Mouse (Mus musculus): Measurements from ENCODE around the gene Krt33a. TPM values are rescaled to one million over a fixed set of nuclear protein-coding genes. Genes with fewer than 3 reads are reported as not detected.
A peak's percentile ranks its signal among the peaks of the same experiment; 100 is the strongest.

Krt33a gene
- polyA plus RNA-seq, 1 experiment from 2014 or later: not detected

DNA sequence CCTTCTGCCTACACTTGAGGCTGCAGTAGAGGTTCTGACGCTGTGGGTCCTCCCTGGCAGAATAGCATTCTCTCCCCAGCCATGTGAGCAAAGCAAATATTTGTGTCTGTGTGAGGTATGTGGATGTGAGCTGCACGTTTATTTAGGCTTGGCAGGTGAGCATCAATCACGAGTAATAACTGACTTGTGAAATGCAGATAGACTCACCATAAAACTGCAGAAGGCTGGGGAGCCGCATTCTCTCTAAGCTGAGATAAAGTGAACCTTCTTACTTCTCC lies 21.7 kb downstream of the Krt33a start:
- Histone ChIP-seq H3K27me3 (ENCODE audit: control insufficient read depth, insufficient read depth, low read length) (no peaks in the 10 kb centered on the region), H3K4me3 (ENCODE audit: low read depth, low read length) (no peak overlapping the region), H3K27ac (ENCODE audit: low read depth, low read length) (no peak overlapping the region), H3K9ac (ENCODE audit: low read depth, low read length) (no peak overlapping the region), H3K4me1 (replicated peaks; ENCODE audit: control insufficient read depth, insufficient read depth, low read length) (no peaks in the 10 kb centered on the region), H3K4me2 (replicated peaks; ENCODE audit: low read depth, low read length) (no peak overlapping the region), H3K9me3 (ENCODE audit: control insufficient read depth, low read length) (no peaks in the 10 kb centered on the region), H3K36me3 (ENCODE audit: control insufficient read depth, insufficient read depth, low read length) (no peaks in the 10 kb centered on the region)
- 63% methylated on average over 4 of the region's 4 CpGs for WGBS
- DNase-seq (ENCODE audit: low spot score): no peak
- ATAC-seq (ENCODE audit: low FRiP score): no peak

DNA sequence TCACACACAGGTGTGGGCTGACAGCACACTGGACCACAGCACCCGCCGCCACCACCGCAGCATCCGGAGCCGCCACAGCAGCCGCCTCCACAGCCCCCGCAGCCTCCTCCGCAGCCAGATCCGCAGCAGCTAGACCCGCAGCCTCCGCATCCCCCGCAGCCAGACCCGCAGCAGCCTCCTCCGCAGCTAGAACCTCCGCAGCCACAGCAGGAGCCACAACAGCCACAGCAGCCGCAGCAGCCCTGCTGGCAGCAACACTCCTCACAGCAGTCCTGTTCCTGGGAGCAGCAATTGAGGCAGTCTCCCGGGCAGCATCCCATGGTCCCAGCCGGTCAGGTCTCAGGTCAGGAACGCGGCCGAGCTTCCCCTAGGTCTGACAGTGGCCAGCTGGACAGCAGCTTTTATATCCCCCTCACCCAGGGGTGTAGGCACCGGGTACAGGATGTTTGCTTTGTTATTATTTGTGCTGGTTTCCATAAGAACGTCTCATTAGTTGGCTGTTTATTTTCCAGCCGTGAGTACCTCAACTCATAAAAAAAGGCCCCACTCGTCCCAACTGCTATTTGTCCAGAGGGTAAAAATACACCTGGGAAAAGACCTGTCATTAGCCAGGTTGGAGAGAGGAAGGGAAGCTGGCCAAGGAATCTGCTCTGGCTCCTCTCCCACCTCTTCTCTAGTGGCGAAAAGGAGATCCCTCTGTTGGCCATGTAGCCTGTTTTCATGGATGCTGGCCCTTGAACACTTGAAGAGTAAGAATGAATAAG lies 22.2 kb downstream of the Krt33a start, which contains the start of gene Krtap17-1:
Krtap17-1 (minus strand) TSS at position 375 of the 764 bp plus-strand sequence.
- Histone ChIP-seq H3K9me3 (ENCODE audit: control insufficient read depth, low read length) (no peaks in the 10 kb centered on the region), H3K4me3 (ENCODE audit: low read depth, low read length) (no peak within 1 kb of the TSS), H3K4me1 (replicated peaks; ENCODE audit: control insufficient read depth, insufficient read depth, low read length) (no peaks in the 10 kb centered on the region), H3K27ac (ENCODE audit: low read depth, low read length) (no peak within 1 kb of the TSS), H3K4me2 (replicated peaks; ENCODE audit: low read depth, low read length) (peak within 1 kb of the TSS; percentile 14; the same call in 1 of the 2 replicates), H3K27me3 (ENCODE audit: control insufficient read depth, insufficient read depth, low read length) (no peaks in the 10 kb centered on the region), H3K36me3 (ENCODE audit: control insufficient read depth, insufficient read depth, low read length) (no peaks in the 10 kb centered on the region), H3K9ac (ENCODE audit: low read depth, low read length) (peak within 1 kb of the TSS; percentile 34; the same call in 1 of the 2 replicates)
- ATAC-seq (ENCODE audit: low FRiP score) (no peak), DNase-seq (ENCODE audit: low spot score) (peak; percentile 2)
- whole genome bisulfite sequencing: 36% methylated on average over 23 of the region's 26 CpGs

DNA sequence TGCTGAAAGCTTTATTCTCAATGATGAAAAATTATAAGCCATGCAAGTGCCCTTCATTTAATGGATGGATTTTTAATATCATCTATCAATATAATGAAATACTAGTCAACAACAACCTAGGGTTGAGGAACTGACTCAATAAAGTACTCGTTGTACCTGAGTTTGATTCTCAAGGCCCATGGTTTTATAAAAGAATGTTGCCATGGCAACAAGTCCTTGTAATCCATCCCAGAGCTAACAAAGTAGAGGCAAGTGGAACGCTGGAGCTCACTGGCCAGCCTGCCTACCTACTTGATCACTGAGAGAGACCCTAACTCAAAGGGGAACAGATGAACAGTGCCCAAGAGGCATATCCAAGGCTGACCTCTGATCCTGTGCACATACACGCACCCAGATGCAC lies 25.4 kb downstream of the Krt33a start:
- WGBS: 76% methylated on average over 3 of the region's 3 CpGs
- H3K9me3 ChIP-seq (ENCODE audit: control insufficient read depth, low read length): no peaks in the 10 kb centered on the region
- H3K27me3 ChIP-seq (ENCODE audit: control insufficient read depth, insufficient read depth, low read length): no peaks in the 10 kb centered on the region
- DNase-seq (ENCODE audit: low spot score): no peak
- no peak for ATAC-seq (ENCODE audit: low FRiP score)
- H3K27ac ChIP-seq (ENCODE audit: low read depth, low read length): no peak overlapping the region
- no peak overlapping the region for H3K4me3 ChIP-seq (ENCODE audit: low read depth, low read length)
- no peaks in the 10 kb centered on the region for H3K36me3 ChIP-seq (ENCODE audit: control insufficient read depth, insufficient read depth, low read length)
- H3K4me1 ChIP-seq (replicated peaks; ENCODE audit: control insufficient read depth, insufficient read depth, low read length): no peaks in the 10 kb centered on the region
- no peak overlapping the region for H3K4me2 ChIP-seq (replicated peaks; ENCODE audit: low read depth, low read length)
- H3K9ac ChIP-seq (ENCODE audit: low read depth, low read length): no peak overlapping the region

DNA sequence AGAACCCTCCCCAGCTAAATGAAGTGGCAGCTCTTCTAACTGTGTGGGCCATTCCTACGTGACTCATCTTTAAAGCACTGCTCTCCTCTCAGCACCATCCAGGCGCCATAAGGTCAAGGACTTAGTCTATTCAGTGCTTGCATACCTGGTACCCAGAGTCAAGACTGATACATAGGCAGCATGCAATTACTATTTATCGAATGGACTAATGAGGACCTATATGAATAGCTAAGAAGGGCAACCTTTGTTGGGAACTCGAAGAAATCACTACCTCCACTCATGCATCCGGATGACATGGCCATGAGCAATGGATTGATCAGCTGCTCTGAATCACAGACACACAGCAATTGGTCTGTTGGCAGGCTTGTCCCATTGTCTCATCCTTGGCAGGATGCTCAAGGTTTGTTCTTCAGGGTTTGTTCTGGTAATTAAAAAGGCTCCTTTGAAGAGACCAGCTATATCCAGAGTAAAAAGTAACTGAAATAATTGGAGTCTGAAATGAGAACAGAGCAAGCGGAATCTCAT lies 26.1 kb downstream of the Krt33a start:
- H3K36me3 ChIP-seq (ENCODE audit: control insufficient read depth, insufficient read depth, low read length): no peaks in the 10 kb centered on the region
- no peak overlapping the region for H3K9ac ChIP-seq (ENCODE audit: low read depth, low read length)
- ATAC-seq (ENCODE audit: low FRiP score): no peak
- no peaks in the 10 kb centered on the region for H3K27me3 ChIP-seq (ENCODE audit: control insufficient read depth, insufficient read depth, low read length)
- WGBS: 84% methylated on average over 6 of the region's 6 CpGs
- no peaks in the 10 kb centered on the region for H3K9me3 ChIP-seq (ENCODE audit: control insufficient read depth, low read length)
- H3K4me1 ChIP-seq (replicated peaks; ENCODE audit: control insufficient read depth, insufficient read depth, low read length): no peaks in the 10 kb centered on the region
- H3K4me3 ChIP-seq (ENCODE audit: low read depth, low read length): no peak overlapping the region
- DNase-seq (ENCODE audit: low spot score): no peak
- no peak overlapping the region for H3K27ac ChIP-seq (ENCODE audit: low read depth, low read length)
- H3K4me2 ChIP-seq (replicated peaks; ENCODE audit: low read depth, low read length): no peak overlapping the region

DNA sequence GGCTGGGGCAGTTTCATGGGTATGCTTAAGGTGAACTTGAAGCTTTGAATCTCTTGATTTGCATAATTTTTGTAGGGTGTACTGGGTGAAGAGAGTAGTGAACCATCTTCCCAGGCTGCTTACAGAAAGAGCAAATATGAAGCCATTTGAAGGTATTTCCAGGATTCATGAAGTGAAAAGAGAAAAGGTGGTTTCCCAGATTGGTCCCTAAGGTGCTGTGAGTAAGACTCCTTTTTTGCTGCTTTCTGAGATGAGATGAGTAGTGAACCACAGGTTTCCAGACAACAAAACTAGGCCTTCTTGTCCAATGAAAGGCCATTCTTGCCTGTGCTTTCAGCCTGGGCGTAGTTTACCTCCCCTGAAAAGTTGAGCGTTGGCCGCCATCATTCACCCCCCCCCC lies 27.5 kb downstream of the Krt33a start:
- no peak for ATAC-seq (ENCODE audit: low FRiP score)
- 91% methylated on average over 3 of the region's 3 CpGs for WGBS
- H3K4me3 ChIP-seq (ENCODE audit: low read depth, low read length): no peak overlapping the region
- no peak overlapping the region for H3K4me2 ChIP-seq (replicated peaks; ENCODE audit: low read depth, low read length)
- H3K36me3 ChIP-seq (ENCODE audit: control insufficient read depth, insufficient read depth, low read length): no peaks in the 10 kb centered on the region
- no peaks in the 10 kb centered on the region for H3K9me3 ChIP-seq (ENCODE audit: control insufficient read depth, low read length)
- no peaks in the 10 kb centered on the region for H3K4me1 ChIP-seq (replicated peaks; ENCODE audit: control insufficient read depth, insufficient read depth, low read length)
- H3K9ac ChIP-seq (ENCODE audit: low read depth, low read length): no peak overlapping the region
- no peaks in the 10 kb centered on the region for H3K27me3 ChIP-seq (ENCODE audit: control insufficient read depth, insufficient read depth, low read length)
- DNase-seq (ENCODE audit: low spot score): no peak
- H3K27ac ChIP-seq (ENCODE audit: low read depth, low read length): no peak overlapping the region

DNA sequence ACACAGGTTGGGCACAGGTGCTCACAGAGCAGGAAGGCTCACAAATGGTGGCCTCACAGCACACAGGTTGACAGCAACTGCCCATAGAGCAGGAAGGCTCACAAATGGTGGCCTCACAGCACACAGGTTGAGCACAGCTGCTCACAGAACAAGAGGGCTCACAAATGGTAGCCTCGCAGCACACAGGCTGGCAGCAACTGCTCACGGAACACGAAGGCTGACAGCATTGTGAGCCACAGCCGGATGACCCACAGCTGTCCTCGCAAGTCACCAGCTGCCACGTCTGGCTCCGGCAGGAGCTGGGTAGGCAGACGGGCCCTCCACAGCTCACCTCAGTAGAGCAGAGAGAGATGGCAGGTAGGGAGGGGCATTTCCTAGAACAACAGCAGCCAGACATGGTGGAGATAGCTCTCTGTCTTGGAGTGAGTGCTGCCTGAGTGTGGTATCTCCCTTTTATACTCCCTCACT lies 29.8 kb downstream of the Krt33a start, which contains the start of gene Krtap16-1:
Krtap16-1 (minus strand) TSS at position 418 of the 468 bp plus-strand sequence.
- no peaks in the 10 kb centered on the region for H3K4me1 ChIP-seq (replicated peaks; ENCODE audit: control insufficient read depth, insufficient read depth, low read length)
- H3K27ac ChIP-seq (ENCODE audit: low read depth, low read length): no peak within 1 kb of the TSS
- no peaks in the 10 kb centered on the region for H3K27me3 ChIP-seq (ENCODE audit: control insufficient read depth, insufficient read depth, low read length)
- H3K4me3 ChIP-seq (ENCODE audit: low read depth, low read length): no peak within 1 kb of the TSS
- H3K4me2 ChIP-seq (replicated peaks; ENCODE audit: low read depth, low read length): no peak within 1 kb of the TSS
- no peak within 1 kb of the TSS for H3K9ac ChIP-seq (ENCODE audit: low read depth, low read length)
- no peak for DNase-seq (ENCODE audit: low spot score)
- no peaks in the 10 kb centered on the region for H3K36me3 ChIP-seq (ENCODE audit: control insufficient read depth, insufficient read depth, low read length)
- 84% methylated on average over 8 of the region's 8 CpGs for WGBS
- no peak for ATAC-seq (ENCODE audit: low FRiP score)
- no peaks in the 10 kb centered on the region for H3K9me3 ChIP-seq (ENCODE audit: control insufficient read depth, low read length)

DNA sequence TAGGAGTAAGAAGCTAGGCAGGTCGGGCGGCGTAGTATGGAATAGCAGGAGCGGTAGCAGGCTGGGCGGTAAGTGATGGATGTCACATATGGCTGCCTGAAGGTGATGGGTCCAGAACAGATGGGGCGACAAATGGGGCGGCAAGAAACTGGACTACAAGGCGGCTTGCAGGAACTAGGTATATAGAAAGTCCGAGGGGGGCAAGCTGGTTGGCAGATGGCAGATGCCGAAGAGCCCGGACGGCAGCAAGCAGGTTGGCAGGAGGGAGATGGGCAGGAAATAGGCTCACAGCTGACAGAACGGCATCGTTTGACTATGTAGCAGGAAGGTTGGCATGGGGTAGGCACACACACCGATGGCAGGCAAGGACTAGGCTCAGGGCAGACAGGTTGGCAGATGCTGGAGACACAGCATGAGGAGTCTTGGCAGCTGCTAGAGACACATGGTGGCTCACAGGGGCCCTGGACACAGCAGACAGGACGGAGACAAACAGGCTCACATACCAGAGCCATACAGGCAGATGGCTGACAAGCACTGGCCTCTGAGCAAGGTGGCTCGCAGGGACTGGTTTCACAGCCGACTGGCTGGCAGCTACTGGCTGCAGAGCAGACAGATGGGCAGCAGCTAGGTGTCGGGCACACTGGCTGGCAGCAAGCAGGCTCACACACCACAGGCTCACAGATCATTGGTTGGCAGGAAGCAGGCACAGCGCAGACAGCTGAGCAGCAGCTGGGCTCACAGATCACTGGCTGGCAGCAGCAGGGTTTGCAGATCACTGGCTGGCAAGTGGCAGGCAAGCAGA lies 30.5 kb downstream of the Krt33a start:
- 85% methylated on average over 20 of the region's 20 CpGs for WGBS
- no peaks in the 10 kb centered on the region for H3K9me3 ChIP-seq (ENCODE audit: control insufficient read depth, low read length)
- no peaks in the 10 kb centered on the region for H3K27me3 ChIP-seq (ENCODE audit: control insufficient read depth, insufficient read depth, low read length)
- no peaks in the 10 kb centered on the region for H3K36me3 ChIP-seq (ENCODE audit: control insufficient read depth, insufficient read depth, low read length)
- no peaks in the 10 kb centered on the region for H3K4me1 ChIP-seq (replicated peaks; ENCODE audit: control insufficient read depth, insufficient read depth, low read length)
- H3K9ac ChIP-seq (ENCODE audit: low read depth, low read length): no peak overlapping the region
- ATAC-seq (ENCODE audit: low FRiP score): no peak
- no peak overlapping the region for H3K4me2 ChIP-seq (replicated peaks; ENCODE audit: low read depth, low read length)
- no peak overlapping the region for H3K27ac ChIP-seq (ENCODE audit: low read depth, low read length)
- no peak for DNase-seq (ENCODE audit: low spot score)
- no peak overlapping the region for H3K4me3 ChIP-seq (ENCODE audit: low read depth, low read length)

DNA sequence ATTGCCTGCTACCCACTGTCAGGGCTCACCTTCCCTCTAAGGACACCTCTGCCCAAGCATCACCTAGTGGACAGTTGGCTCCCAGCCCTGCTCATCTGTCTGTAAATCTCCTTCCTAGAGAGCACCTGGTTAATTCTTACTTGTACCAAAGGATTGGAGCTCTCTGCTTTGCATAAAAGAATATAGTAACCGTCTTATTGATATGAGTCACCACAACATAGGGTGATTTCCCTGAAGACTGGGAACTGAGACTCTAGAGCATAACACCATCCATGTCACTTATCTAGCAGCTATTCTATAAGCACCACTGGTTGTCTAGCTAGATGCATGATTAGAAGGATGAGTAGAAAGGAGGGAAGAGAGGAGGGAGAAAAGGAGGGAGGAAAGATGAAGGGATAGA lies 32.6 kb downstream of the Krt33a start:
- Histone ChIP-seq H3K27me3 (ENCODE audit: control insufficient read depth, insufficient read depth, low read length) (no peaks in the 10 kb centered on the region), H3K4me2 (replicated peaks; ENCODE audit: low read depth, low read length) (no peak overlapping the region), H3K9me3 (ENCODE audit: control insufficient read depth, low read length) (no peaks in the 10 kb centered on the region), H3K27ac (ENCODE audit: low read depth, low read length) (no peak overlapping the region), H3K9ac (ENCODE audit: low read depth, low read length) (no peak overlapping the region), H3K36me3 (ENCODE audit: control insufficient read depth, insufficient read depth, low read length) (no peaks in the 10 kb centered on the region), H3K4me3 (ENCODE audit: low read depth, low read length) (no peak overlapping the region), H3K4me1 (replicated peaks; ENCODE audit: control insufficient read depth, insufficient read depth, low read length) (no peaks in the 10 kb centered on the region)
- ATAC-seq (ENCODE audit: low FRiP score): no peak
- 88% methylated on average over 1 of the region's 1 CpGs for WGBS
- no peak for DNase-seq (ENCODE audit: low spot score)
